Mouse (Mus musculus): ENCODE data around the gene Parp2. TPM values are rescaled to one million over a fixed set of nuclear protein-coding genes. Genes with fewer than 3 reads are reported as not detected.
"Not testable (repeated sequence)": the region's sequence is repeated elsewhere in the genome, so short reads cannot be mapped to it uniquely, and the experiment has no call there.

Gene Parp2
- polyA plus RNA-seq, 1 experiment from 2014 or later, result 50.0 TPM

DNA sequence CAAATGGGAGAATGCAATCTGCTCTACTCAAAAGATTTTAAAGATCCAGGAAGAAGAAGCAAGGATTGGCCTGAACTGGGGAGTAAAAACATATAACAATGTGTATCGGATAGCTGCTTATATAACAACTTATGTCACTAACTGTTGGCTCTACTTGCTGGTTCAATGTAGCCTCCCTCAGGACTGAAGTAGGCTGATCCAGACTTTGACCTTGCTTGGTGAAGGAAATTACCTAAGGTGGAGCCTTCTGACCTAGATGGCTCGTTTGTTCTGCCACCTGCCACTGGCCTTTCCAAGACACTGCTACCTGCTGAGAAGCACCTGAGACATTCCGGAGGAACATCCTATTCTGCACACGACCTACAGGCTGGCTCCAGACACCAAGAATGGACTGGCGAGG, 48.1 kb downstream of the Parp2 start:
- Histone ChIP-seq H3K36me3 (peaks cover 37% of the 10 kb centered on the region), H3K4me1 (no peaks in the 10 kb centered on the region), H3K27ac (no peak overlapping the region), H3K4me3 (no peak overlapping the region), H3K9me3 (no peaks in the 10 kb centered on the region), H3K27me3 (ENCODE audit: insufficient read depth, poor library complexity, severe bottlenecking) (no peaks in the 10 kb centered on the region)
- WGBS, result 89% methylated on average over 5 of the region's 5 CpGs
- DNase-seq (ENCODE audit: low spot score), result peak; percentile 28

DNA sequence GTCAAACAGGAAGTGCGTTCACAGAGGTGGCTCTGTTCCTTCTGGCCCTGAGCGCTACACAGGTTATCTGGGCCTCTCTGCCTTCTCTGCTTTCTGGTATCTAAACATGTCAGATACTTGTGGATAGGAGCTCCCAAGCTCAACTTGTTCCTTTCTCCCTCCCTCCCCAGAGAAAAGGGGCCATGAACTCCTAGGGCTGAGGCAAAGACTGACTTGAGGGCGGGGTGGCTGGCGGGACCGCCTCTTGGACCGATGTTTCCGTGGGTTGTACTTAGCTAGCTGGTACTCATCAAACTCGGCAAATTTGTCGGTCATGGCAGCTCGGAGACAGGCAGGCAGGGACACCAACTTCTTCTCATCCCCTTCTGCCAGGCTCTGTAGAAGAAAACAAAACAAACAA, 55.0 kb downstream of the Parp2 start:
- no peaks in the 10 kb centered on the region for H3K9me3 ChIP-seq
- H3K27me3 ChIP-seq (ENCODE audit: insufficient read depth, poor library complexity, severe bottlenecking), result no peaks in the 10 kb centered on the region
- H3K27ac ChIP-seq, result no peak overlapping the region
- 76% methylated on average over 10 of the region's 10 CpGs for WGBS
- H3K4me1 ChIP-seq, result no peaks in the 10 kb centered on the region
- H3K4me3 ChIP-seq, result no peak overlapping the region
- peak; percentile 67 for DNase-seq (ENCODE audit: low spot score)
- peaks cover 41% of the 10 kb centered on the region for H3K36me3 ChIP-seq

DNA sequence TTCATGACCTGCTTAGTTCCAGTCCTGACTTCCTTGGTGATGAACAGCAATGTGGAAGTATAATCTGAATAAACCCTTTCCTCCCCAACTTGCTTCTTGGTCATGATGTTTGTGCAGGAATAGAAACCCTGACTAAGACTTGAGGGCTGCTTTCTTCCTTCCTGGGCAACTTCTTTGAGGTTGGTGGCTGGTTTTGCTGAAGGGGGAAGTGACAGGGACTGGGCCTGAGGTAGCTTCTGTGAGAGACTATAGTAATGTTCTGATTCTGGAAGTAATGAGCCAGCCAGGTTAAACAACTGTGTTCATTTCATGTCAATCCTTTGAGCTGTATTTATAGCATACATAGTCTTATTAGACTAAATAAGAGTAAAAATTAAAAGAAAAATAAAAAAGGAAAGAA, 57.4 kb downstream of the Parp2 start:
- DNase-seq (ENCODE audit: low spot score); H3K27me3 ChIP-seq (ENCODE audit: insufficient read depth, poor library complexity, severe bottlenecking); H3K9me3 ChIP-seq; H3K4me1 ChIP-seq; H3K4me3 ChIP-seq; H3K27ac ChIP-seq: not testable (repeated sequence)
- H3K36me3 ChIP-seq, result peaks cover 34% of the 10 kb centered on the region

DNA sequence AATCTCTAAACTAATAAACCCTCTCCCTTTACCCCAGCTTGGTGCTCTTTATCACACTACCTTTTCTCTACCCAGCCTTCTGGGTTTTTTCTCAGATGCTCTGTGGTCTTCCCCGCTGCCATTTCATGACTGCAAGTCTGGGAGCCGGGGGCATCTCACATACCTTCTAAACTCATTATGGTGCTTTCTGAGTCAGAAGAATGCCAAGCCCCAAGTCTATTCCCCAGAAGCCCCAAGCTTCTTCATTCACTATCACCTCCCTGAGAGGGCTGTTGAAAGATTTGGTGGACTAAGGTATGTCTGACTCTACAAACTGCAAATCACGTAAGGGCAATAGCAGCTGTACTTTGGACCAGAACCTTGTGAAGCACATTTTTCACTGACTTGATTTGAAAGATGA, 59.3 kb downstream of the Parp2 start:
- Histone ChIP-seq H3K27me3 (ENCODE audit: insufficient read depth, poor library complexity, severe bottlenecking) (no peaks in the 10 kb centered on the region), H3K9me3 (no peaks in the 10 kb centered on the region), H3K4me3 (no peak overlapping the region), H3K27ac (no peak overlapping the region), H3K36me3 (peaks cover 25% of the 10 kb centered on the region; the same call in 1 of the 2 replicates), H3K4me1 (peaks cover 3% of the 10 kb centered on the region)
- 89% methylated on average over 3 of the region's 3 CpGs for WGBS
- DNase-seq (ENCODE audit: low spot score), result peak; percentile 61

DNA sequence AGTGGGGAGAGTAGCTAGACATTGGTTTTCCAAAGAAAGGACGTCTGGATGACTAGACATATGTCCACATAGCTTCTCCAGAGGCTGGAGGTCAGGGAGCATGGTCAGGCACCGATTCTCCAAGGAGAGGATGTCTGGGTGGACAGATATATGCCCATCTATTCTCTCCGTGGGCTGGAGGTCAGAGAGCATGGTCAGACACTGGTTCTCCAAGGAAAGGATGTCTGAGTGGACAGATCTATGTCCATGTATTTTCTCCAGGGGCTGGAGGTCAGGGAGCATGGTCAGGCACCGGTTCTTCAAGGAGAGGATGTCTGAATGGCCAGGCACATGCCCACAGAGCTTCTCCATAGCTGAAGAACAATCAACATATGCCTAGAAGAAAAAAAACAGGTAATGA, 60.6 kb downstream of the Parp2 start:
- H3K4me1 ChIP-seq, result peaks cover 3% of the 10 kb centered on the region
- DNase-seq (ENCODE audit: low spot score), result peak; percentile 72
- H3K36me3 ChIP-seq, result peaks cover 18% of the 10 kb centered on the region; the same call in 1 of the 2 replicates
- H3K9me3 ChIP-seq, result no peaks in the 10 kb centered on the region
- H3K27ac ChIP-seq, result no peak overlapping the region
- WGBS, result 71% methylated on average over 4 of the region's 4 CpGs
- H3K27me3 ChIP-seq (ENCODE audit: insufficient read depth, poor library complexity, severe bottlenecking), result no peaks in the 10 kb centered on the region
- no peak overlapping the region for H3K4me3 ChIP-seq

DNA sequence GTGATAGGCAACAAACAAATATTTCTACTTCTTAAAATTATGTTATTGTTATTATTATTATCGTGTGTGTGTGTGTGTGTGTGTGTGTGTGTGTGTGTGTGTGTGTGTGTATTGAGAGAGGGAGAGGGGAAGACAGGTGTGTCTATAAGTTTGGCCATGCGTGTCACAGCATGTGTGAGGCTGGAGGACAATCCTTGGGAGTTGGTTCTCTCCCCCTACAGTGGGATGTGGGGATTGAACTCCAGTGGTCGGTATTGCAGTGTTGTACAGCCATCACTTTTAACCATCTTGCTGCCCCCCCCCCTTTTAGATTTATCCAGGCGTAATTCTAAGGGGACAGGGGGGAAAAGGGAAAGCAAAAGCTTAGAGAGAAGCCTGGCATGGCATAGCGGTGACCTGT, 61.0 kb downstream of the Parp2 start:
- Histone ChIP-seq H3K9me3 (no peaks in the 10 kb centered on the region), H3K27ac (no peak overlapping the region), H3K27me3 (ENCODE audit: insufficient read depth, poor library complexity, severe bottlenecking) (no peaks in the 10 kb centered on the region), H3K4me1 (peaks cover 3% of the 10 kb centered on the region), H3K4me3 (no peak overlapping the region), H3K36me3 (peaks cover 14% of the 10 kb centered on the region; the same call in 1 of the 2 replicates)
- DNase-seq (ENCODE audit: low spot score), result peak; percentile 60
- 82% methylated on average over 5 of the region's 5 CpGs for WGBS

DNA sequence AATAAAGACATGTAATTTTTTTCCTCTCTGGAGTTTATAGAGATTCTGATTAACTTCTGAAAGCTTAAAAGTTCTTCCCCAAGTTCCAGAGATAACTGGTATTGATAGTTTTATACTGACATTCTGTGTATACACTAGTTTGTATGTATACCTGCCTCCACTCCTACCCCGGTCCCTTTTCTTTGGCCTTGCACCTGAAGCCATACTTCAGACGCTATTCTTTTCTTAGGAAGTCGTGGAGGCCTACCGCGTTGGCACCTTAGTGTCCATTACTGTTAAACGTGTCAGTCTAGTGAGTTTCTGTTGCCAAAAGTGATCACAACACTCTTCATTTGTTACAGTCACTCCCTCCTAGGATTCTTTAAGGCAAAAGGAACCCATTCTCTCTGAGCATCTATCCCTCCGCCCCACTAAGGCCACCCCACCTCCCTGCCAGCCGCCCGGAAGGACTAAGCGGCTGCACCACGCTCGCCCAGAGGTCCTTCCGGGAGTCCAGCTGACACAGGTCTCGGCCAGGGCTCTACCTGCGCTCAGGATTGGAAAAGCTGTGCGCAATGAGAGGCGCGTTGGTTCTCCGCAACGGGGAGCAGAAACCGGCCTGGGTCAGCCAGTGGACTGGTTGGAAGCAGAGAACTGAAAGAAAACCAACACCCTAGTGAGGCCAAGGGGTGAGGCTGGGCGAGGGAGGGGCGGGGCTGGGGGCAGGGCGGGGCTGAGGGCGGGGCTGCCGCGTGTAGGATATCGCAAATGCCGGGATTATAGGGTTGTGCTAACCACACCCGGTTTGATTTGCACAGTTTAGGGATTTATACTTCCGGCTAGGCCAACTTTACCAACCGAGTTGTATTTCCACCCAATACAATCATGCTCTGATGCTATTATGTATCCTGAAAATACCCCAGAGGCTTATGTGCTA, 62.5 kb downstream of the Parp2 start, which contains the start of gene Tep1:
Gene Tep1 (minus strand): TSS at position 672 of the 916 bp plus-strand sequence.
- no peaks in the 10 kb centered on the region for H3K9me3 ChIP-seq
- H3K4me3 ChIP-seq, result peak within 1 kb of the TSS; percentile 78
- DNase-seq (ENCODE audit: low spot score), result peak; percentile 89
- peaks cover 3% of the 10 kb centered on the region for H3K4me1 ChIP-seq
- no peaks in the 10 kb centered on the region for H3K27me3 ChIP-seq (ENCODE audit: insufficient read depth, poor library complexity, severe bottlenecking)
- WGBS, result 7% methylated on average over 32 of the region's 32 CpGs
- peak within 1 kb of the TSS; percentile 93 for H3K27ac ChIP-seq
- peaks cover 14% of the 10 kb centered on the region; the same call in 1 of the 2 replicates for H3K36me3 ChIP-seq

DNA sequence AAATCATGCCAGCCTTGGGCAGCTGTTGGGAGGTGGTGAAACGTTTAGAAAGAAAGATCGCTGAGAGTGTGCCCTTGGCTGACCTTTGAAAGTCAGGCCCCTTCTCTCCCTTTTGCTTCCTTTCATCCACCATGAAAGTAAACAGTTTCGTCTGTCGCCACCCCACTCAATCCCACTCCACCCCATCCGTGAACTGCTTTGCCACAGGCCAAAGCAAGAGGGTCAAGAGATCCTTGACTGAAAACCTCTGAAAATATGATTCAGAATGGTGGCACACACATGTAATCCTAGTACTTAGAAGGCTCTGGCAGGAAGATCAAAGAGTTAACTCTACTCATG, 63.1 kb downstream of the Parp2 start:
- Histone ChIP-seq H3K27ac (peak overlapping the region; percentile 93), H3K4me1 (peaks cover 3% of the 10 kb centered on the region), H3K9me3 (no peaks in the 10 kb centered on the region), H3K4me3 (peak overlapping the region; percentile 78), H3K27me3 (ENCODE audit: insufficient read depth, poor library complexity, severe bottlenecking) (no peaks in the 10 kb centered on the region), H3K36me3 (peaks cover 10% of the 10 kb centered on the region; the same call in 1 of the 2 replicates)
- peak; percentile 73 for DNase-seq (ENCODE audit: low spot score)
- WGBS, result 33% methylated on average over 5 of the region's 5 CpGs

Other genes with a start within 250 kb of the Parp2 start
- gene Olfr744, start 193.0 kb upstream of the Parp2 start, polyA plus RNA-seq (2016; fragmentation: Nextera tagmentation; extraction: Ambion mirVana), result not detected in 2 replicates
- gene Olfr745, start 168.5 kb upstream of the Parp2 start, polyA plus RNA-seq (2016; fragmentation: Nextera tagmentation; extraction: Ambion mirVana), result not detected in 2 replicates
- gene Olfr746, start 160.8 kb upstream of the Parp2 start, polyA plus RNA-seq (2016; fragmentation: Nextera tagmentation; extraction: Ambion mirVana), result not detected in 2 replicates
- not detected in 2 replicates for gene Olfr747, start 114.6 kb upstream of the Parp2 start, polyA plus RNA-seq (2016; fragmentation: Nextera tagmentation; extraction: Ambion mirVana)
- not detected in 2 replicates for gene Olfr748, start 100.5 kb upstream of the Parp2 start, polyA plus RNA-seq (2016; fragmentation: Nextera tagmentation; extraction: Ambion mirVana)
- not detected in 2 replicates for gene Olfr749, start 62.7 kb upstream of the Parp2 start, polyA plus RNA-seq (2016; fragmentation: Nextera tagmentation; extraction: Ambion mirVana)
- 59.8 and 64.1 TPM in 2 replicates for gene Ttc5, start 22.3 kb upstream of the Parp2 start, polyA plus RNA-seq (2016; fragmentation: Nextera tagmentation; extraction: Ambion mirVana)
- not detected in 2 replicates for gene Ccnb1ip1, start 109 bp upstream of the Parp2 start, polyA plus RNA-seq (2016; fragmentation: Nextera tagmentation; extraction: Ambion mirVana)
- 4.6 and 6.2 TPM in 2 replicates for gene Tep1, start 62.7 kb downstream of the Parp2 start, polyA plus RNA-seq (2016; fragmentation: Nextera tagmentation; extraction: Ambion mirVana)
- gene Klhl33, start 89.7 kb downstream of the Parp2 start, polyA plus RNA-seq (2016; fragmentation: Nextera tagmentation; extraction: Ambion mirVana), result 0.19 TPM in 1 of 2 replicates, not detected in the other
- 132 and 145 TPM in 2 replicates for gene Osgep, start 117.1 kb downstream of the Parp2 start, polyA plus RNA-seq (2016; fragmentation: Nextera tagmentation; extraction: Ambion mirVana)
- 220 and 306 TPM in 2 replicates for gene Apex1, start 117.1 kb downstream of the Parp2 start, polyA plus RNA-seq (2016; fragmentation: Nextera tagmentation; extraction: Ambion mirVana)
- 36.1 and 44.7 TPM in 2 replicates for gene Pip4p1, start 123.0 kb downstream of the Parp2 start, polyA plus RNA-seq (2016; fragmentation: Nextera tagmentation; extraction: Ambion mirVana)
- gene Pnp, start 123.2 kb downstream of the Parp2 start, polyA plus RNA-seq (2016; fragmentation: Nextera tagmentation; extraction: Ambion mirVana), result 44.3 and 63.0 TPM in 2 replicates
- not detected in 2 replicates for gene Gm49342, start 136.7 kb downstream of the Parp2 start, polyA plus RNA-seq (2016; fragmentation: Nextera tagmentation; extraction: Ambion mirVana)
- 0.34 TPM in 1 of 2 replicates, not detected in the other for gene Pnp2, start 148.2 kb downstream of the Parp2 start, polyA plus RNA-seq (2016; fragmentation: Nextera tagmentation; extraction: Ambion mirVana)
- gene Rnase10, start 199.9 kb downstream of the Parp2 start, polyA plus RNA-seq (2016; fragmentation: Nextera tagmentation; extraction: Ambion mirVana), result 0.11 and 0.31 TPM in 2 replicates
- gene Rnase9, start 234.0 kb downstream of the Parp2 start, polyA plus RNA-seq (2016; fragmentation: Nextera tagmentation; extraction: Ambion mirVana), result not detected in 2 replicates
- gene Rnase11, start 242.3 kb downstream of the Parp2 start, polyA plus RNA-seq (2016; fragmentation: Nextera tagmentation; extraction: Ambion mirVana), result not detected in 2 replicates
- 0.28 and 0.53 TPM in 2 replicates for gene Rnase12, start 249.8 kb downstream of the Parp2 start, polyA plus RNA-seq (2016; fragmentation: Nextera tagmentation; extraction: Ambion mirVana)